8 mouse cellular contexts compared by ENCODE assay signal in the genomic region with DNA sequence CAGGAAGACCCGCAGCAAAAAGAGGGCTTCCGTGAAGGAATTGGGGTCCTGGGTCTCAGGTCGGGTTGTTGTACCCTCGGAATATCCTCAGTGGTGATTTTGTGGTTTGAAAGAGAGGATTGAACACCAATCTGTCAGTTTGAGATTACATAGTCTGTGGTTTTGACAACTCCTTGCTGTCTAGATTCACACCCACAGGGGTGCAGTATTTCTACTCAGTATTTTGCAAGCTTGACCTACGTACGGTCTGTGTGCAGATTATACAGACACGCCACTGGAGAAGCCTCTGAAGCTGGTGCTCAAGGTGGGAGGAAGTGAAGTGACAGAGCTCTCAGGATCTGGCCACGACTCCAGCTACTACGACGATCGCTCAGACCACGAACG. TPM values are rescaled to one million over a fixed set of nuclear protein-coding genes. Genes with fewer than 3 reads are reported as not detected.
DNase-seq lines count a peak whose midpoint lies in the region; ATAC-seq and TF ChIP-seq lines count a peak whose summit lies in the region.

No protein-coding gene starts in this region.

- TF ChIP-seq CTCF in left cerebral cortex, adult 2 months (IDR thresholded peaks at IDR 0.05): no peak

- ATAC-seq in hindbrain, embryonic 13.5 days (ENCODE audit: low FRiP score): peak; percentile 41

- peak overlapping the region; percentile 83 for H3K4me2 ChIP-seq in hindbrain, embryonic 13.5 days

- H3K4me1 ChIP-seq in brown adipose tissue, adult 24 weeks (ENCODE audit: control insufficient read depth, insufficient read depth, insufficient read length, low read length): no peaks in the 10 kb centered on the region
- H3K4me1 ChIP-seq in hindbrain, embryonic 13.5 days (replicated peaks): peaks cover 17% of the 10 kb centered on the region
- H3K4me1 ChIP-seq in midbrain, embryonic 10.5 days: peaks cover 19% of the 10 kb centered on the region

- no peak for DNase-seq in left cerebral cortex, adult 2 months (ENCODE audit: extremely low spot score in 1 of 2, low spot score in 2 of 2)
- DNase-seq in left cerebral cortex, adult 8-10 months (ENCODE audit: low spot score in 2 of 2): no peak
- no peak for DNase-seq in midbrain, embryonic 10.5 days (ENCODE audit: low spot score)
- no peak for DNase-seq in urinary bladder, postnatal 25 days (ENCODE audit: low spot score)
- no peak for DNase-seq in kidney, adult 9 months
- DNase-seq in adrenal gland, postnatal 4 days (ENCODE audit: low spot score in 2 of 2): no peak

- peak overlapping the region; percentile 83 for H3K9ac ChIP-seq in hindbrain, embryonic 13.5 days

- H3K4me3 ChIP-seq in left cerebral cortex, adult 2 months: peak overlapping the region; percentile 59
- H3K4me3 ChIP-seq in brown adipose tissue, adult 24 weeks (ENCODE audit: insufficient read depth, low read depth, low read length): peak overlapping the region; percentile 81
- H3K4me3 ChIP-seq in hindbrain, embryonic 13.5 days: peak overlapping the region; percentile 73
- H3K4me3 ChIP-seq in midbrain, embryonic 10.5 days: peak overlapping the region; percentile 93

- peak overlapping the region; percentile 90 for H3K27ac ChIP-seq in left cerebral cortex, adult 2 months
- no peak overlapping the region for H3K27ac ChIP-seq in brown adipose tissue, adult 24 weeks (replicated peaks; ENCODE audit: low read depth, low read length)
- peak overlapping the region; percentile 89 for H3K27ac ChIP-seq in hindbrain, embryonic 13.5 days
- H3K27ac ChIP-seq in midbrain, embryonic 10.5 days (replicated peaks): peak overlapping the region; percentile 97

- no peaks in the 10 kb centered on the region for H3K27me3 ChIP-seq in hindbrain, embryonic 13.5 days
- H3K27me3 ChIP-seq in midbrain, embryonic 10.5 days (ENCODE audit: low read depth, poor library complexity, severe bottlenecking): no peaks in the 10 kb centered on the region

- WGBS in hindbrain, embryonic 13.5 days: 47% methylated on average over 13 of the region's 13 CpGs
- 49% methylated on average over 13 of the region's 13 CpGs for WGBS in midbrain, embryonic 10.5 days

- H3K9me3 ChIP-seq in hindbrain, embryonic 13.5 days: no peaks in the 10 kb centered on the region
- H3K9me3 ChIP-seq in midbrain, embryonic 10.5 days (replicated peaks): no peaks in the 10 kb centered on the region

- peaks cover 33% of the 10 kb centered on the region for H3K36me3 ChIP-seq in hindbrain, embryonic 13.5 days
- peaks cover 66% of the 10 kb centered on the region for H3K36me3 ChIP-seq in midbrain, embryonic 10.5 days

- intact Hi-C loops in left cerebral cortex, adult 2 months (cut with DNase I): no loop called here

RNA-seq across cellular contexts. Expression of a gene that starts 0.6 kb away (rescaled TPM):
- total RNA-seq in left cerebral cortex, adult 2 months (2021): 10 to 100 TPM; 84.2 to 88.7 TPM
- total RNA-seq in left cerebral cortex, adult 8-10 months (2022): 10 to 100 TPM; 75.5 to 86.0 (median 76.3) TPM
- polyA plus RNA-seq in brown adipose tissue, adult 24 weeks (2012; ENCODE audit: insufficient read depth, insufficient read length, missing spikeins): 15.4 and 16.2 TPM in 2 replicates
- polyA plus RNA-seq in hindbrain, embryonic 13.5 days (2015; fragmentation: Nextera tagmentation; extraction: Ambion mirVana): 98.9 and 105 TPM in 2 replicates
- polyA plus RNA-seq in midbrain, embryonic 10.5 days (2016; fragmentation: Nextera tagmentation; extraction: Ambion mirVana): 57.8 and 71.9 TPM in 2 replicates
- total RNA-seq in adrenal gland, postnatal 4 days (2021): 10 to 100 TPM; 56.2 to 56.6 TPM

RNA-seq across cellular contexts. Expression of a gene that starts 0.6 kb away (rescaled TPM):
- 1 to 10 TPM in 1 of 2 experiments, under 1 TPM in 1; 0.38 to 1.1 TPM for total RNA-seq in left cerebral cortex, adult 2 months (2021)
- 1 to 10 TPM in 1 of 4 experiments, under 1 TPM in 3; 0.37 to 2.4 (median 0.70) TPM for total RNA-seq in left cerebral cortex, adult 8-10 months (2022)
- polyA plus RNA-seq in brown adipose tissue, adult 24 weeks (2012; ENCODE audit: insufficient read depth, insufficient read length, missing spikeins): 0.50 TPM in 1 of 2 replicates, not detected in the other
- 14.0 and 15.2 TPM in 2 replicates for polyA plus RNA-seq in hindbrain, embryonic 13.5 days (2015; fragmentation: Nextera tagmentation; extraction: Ambion mirVana)
- 59.5 and 69.1 TPM in 2 replicates for polyA plus RNA-seq in midbrain, embryonic 10.5 days (2016; fragmentation: Nextera tagmentation; extraction: Ambion mirVana)
- 1 to 10 TPM; 8.3 to 9.4 TPM for total RNA-seq in adrenal gland, postnatal 4 days (2021)

RNA-seq across cellular contexts. Expression of a gene that starts 25.5 kb away (rescaled TPM):
- total RNA-seq in left cerebral cortex, adult 2 months (2021): not detected
- not detected for total RNA-seq in left cerebral cortex, adult 8-10 months (2022)
- polyA plus RNA-seq in brown adipose tissue, adult 24 weeks (2012; ENCODE audit: insufficient read depth, insufficient read length, missing spikeins): not detected in 2 replicates
- not detected in 2 replicates for polyA plus RNA-seq in hindbrain, embryonic 13.5 days (2015; fragmentation: Nextera tagmentation; extraction: Ambion mirVana)
- polyA plus RNA-seq in midbrain, embryonic 10.5 days (2016; fragmentation: Nextera tagmentation; extraction: Ambion mirVana): not detected in 2 replicates
- total RNA-seq in adrenal gland, postnatal 4 days (2021): not detected
